Mouse (Mus musculus) retina, embryonic 14.5 days (tissue): Measurements from ENCODE around the gene Enkd1.

ENCODE experiments used
- DNase-seq: peaks from one replicate; pipeline ENCODE4 v3.0.0-alpha.2; 2015; ENCODE audit warnings: low spot score

Gene Enkd1

DNA sequence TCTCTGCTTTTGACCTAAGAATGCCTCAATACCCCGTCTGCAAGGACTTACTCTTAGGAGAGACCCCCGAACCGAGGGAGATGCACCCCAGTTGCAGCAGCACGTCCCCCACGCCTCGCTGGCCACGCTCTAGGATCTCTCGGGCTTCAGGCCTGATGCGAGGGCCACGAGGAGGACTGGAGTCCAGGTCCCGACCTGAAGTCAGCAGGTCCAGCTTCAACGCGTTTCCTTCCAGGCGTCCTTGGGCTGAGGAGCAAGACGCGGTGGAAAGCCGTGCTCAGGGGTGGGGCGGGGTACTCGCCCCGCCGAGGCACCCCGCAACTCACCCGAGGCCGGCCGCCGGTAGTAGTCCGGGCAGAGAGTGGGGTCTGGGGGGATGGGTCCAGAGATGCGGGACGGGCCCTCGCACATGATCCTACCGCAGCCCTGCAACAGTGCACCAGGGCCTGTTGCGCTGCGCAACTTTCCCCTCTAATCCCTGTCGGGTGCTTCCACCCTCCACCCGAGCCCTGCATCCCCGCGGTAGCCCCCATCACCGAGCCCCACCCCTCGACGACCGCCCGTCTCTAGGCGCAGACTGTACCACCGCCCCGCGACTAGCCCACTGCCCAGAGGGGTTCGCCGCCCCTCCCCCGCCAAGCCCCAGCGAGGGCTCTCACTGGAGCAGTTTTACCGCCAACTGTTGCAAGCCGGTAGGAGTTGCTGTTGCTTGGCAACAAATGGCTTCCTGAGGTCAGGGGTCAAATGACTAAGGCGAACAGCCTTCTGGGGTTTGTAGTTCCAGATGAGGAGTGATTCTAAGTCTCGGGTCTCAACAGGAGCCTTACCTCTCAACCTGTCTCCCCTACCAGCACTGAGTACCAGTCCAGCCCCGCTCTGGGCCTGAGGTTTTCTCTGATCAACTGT is at the start of gene Enkd1, which contains the start of gene 4933405L10Rik:
Gene Enkd1, minus strand, starts transcription at position 713 of the 906 bp plus-strand sequence.
Gene 4933405L10Rik, plus strand, starts transcription at position 158 of the 906 bp plus-strand sequence.
- peak; percentile 95 for DNase-seq

DNA sequence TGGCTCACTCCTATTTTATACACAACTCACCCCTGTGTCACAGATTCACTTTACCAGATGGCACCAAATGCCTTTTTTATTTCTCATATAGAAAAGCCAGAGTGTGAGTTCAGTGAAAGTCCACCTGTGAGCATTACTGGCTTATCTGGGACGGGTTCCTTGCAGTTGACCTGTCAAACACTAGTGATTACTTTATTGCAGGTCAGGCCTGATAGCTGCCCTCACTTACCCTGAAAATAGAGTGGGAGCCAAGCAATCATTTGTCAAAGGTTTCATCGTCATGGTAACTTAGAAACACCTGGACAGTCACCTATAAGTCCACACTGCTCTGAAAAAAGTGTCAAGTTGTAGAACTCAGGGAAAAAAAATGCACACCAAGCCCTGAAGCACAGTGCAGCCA is 46.7 kb upstream of the Enkd1 start:
- DNase-seq = no peak

DNA sequence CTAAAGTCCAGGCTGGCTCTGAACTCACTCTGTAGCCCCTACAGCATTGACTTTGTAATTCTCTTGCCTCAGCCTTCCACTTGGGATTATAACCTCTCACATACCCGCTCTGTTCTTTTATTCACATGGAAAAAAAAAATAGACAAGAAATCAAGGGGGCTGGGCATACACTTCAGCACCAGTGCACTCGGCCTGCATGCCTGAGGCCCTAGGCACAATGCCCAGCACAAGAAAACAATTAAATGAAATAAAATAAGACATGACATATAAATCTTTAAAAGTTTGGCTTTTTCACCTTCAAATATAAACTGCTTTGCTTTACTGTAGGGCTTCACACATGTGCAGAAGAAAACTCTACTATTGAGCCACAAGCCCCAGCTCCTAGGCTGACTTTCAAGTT is 45.9 kb upstream of the Enkd1 start:
- DNase-seq = no peak

DNA sequence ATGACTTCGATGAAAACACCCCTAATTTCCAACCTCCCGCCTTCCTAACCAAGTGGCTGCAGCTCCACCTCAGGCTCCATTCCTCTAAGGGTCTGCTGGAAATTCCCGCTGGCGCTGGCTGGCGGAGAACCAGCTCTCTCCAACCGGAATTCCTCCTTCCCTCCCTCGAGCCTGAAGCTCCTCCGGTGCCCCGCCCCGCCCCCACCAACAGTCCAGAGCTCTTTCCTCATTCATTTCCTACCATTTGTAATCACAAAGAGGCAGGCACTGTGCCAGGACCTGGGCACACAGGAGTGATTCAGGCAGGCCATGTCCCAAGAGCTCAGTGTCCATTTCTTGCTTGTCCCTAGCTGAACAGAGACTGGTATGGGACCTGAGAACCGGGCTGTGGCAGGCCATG is 42.6 kb upstream of the Enkd1 start:
- DNase-seq = peak; percentile 13

DNA sequence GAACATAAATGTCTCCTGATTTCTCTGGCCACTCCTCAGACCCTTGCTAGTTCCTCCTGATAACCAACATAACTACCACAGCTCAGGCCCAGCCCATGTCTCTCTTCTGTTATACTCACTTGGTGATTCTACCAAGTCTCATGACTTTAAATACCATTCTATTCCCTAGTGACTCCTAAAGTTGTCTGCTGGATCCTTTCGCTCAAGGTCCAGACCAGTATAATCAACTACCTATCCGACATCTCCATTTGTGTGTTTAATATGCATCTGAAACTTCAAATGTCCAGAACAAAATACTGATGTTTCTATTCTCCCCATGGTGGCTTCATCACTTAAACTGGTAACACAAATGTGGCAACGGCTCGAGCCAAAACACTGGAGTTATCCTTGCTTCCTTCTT is 35.3 kb upstream of the Enkd1 start:
- DNase-seq = peak; percentile 15

DNA sequence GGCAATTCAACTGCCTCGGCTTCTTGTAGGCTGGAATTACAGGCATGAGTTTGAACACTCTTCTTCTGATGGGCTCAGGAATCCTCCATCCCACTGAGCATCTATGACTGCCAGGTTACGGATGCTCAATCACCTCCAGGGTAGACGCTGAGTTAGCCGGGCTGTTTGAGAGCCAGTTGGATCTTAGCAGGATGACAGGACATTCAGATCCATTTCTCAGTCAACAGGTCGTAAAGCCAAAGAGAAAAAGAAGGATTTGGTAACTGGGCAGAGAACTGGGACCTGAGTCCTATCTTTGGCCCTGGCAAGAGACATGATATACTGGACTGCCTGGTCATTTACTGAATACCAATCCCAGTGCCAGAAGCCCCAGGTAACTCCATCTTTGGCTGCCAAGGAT is 31.2 kb upstream of the Enkd1 start:
- DNase-seq = no peak

DNA sequence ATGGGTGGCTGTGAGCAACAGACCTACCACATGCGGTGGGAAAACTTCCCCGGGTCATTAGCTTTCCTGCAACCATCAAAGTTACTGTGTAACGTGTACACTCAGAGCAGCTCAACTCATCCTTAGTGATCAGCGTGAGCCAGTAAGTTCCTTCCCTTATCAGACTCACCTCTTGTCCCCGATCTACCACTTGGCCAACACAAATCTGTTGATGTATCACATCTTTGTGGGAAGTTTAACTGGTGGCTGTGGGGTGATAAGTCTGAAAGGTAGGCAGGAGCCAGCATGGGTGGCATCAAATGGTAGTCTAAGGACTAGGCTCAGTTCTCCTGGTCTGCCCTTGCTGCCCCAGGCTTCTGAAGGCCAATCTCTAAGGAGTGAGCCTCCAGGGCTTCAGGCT is 24.2 kb upstream of the Enkd1 start:
- DNase-seq = no peak

DNA sequence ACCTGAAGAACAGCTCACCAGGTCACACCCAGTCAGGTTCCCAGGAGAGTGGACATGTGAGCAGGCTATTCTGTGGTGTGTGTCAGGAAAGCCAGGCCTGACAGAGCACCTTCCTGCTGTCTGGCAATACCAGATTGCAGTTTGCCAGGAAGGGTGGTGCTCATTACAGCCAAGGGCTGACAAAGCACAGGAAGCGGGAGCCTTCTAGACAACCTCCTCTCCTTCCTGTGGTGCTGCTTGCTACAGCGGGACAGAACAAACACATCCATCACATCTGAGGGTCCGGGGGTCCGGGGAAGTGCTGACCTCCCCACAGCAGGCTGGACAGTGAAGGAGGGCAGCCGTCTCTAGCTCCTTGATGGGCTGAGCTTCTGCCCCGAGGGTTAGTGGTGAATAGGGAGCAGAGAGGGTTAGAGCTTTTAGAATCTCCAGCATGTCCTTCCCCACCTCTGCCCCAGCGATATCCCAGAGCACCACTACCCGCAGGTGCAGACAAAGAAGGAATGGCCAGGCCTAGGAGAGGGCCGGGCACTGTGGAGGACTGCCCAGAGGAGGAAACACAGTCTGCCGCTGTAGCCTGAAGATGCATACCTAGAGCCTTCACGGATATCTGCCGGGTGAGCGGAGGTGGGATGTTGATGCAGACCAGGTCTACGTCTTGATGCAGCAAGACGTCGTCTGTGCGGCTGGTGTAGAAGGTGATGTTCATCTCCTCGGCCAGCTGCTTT is 19.6 kb upstream of the Enkd1 start:
- no peak for DNase-seq

DNA sequence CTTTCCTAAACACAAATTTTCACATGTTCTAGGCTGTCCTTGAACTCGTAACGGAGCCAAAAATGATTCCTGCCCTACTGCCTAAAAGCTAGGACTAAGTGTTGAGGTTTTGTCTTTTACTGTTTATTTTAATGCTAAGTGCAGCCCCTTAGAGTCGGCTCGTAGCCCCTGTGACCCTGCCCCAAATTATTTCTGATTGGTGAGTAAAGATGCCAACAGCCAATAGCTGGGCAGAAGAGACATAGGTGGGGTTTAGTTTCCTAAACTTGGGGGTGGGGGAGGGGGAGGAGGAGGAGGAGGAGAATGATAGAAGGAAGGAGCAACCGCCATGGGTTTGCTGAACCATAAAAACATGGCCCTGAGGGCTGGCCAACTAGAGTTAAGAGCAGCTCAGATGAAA is 17.7 kb upstream of the Enkd1 start:
- DNase-seq = no peak

DNA sequence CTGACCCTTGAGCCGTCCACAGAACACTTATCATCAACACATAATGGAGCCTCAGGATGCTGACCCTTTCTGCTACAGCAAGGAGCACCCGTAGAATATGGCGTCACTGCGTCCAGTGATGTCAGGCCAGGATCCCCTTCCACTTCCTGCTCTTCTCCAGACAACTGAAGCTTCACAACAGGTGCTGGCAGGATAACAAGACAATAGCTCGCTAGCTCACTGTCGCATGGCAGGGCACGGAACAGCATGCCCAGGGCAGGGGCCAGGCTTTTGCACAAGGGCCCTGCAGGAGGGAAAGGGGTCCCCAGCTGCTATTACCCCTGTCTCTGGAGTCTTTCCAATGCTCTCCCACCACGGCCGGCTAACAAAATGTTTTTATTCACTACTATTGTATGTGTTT is 14.9 kb upstream of the Enkd1 start:
- no peak for DNase-seq

DNA sequence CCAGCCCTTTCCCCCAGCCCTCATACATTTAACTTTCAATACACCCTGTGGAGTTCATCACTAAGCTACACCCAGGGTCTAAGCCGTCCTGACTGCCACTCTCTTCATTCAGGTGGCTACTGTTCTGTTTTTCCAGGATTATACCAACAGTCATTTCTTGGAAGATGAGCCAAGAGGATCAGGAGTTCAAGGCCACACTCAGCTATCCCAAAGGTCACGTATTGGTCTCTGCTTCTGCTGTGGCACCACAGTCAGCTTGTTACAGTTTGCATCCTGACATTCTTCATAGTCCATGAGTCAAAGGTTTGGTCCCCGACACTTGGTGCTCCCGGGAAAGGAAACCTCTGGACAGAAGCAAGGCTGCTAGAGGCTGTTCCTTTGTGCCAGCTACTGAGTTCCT is 11.6 kb upstream of the Enkd1 start:
- no peak for DNase-seq

DNA sequence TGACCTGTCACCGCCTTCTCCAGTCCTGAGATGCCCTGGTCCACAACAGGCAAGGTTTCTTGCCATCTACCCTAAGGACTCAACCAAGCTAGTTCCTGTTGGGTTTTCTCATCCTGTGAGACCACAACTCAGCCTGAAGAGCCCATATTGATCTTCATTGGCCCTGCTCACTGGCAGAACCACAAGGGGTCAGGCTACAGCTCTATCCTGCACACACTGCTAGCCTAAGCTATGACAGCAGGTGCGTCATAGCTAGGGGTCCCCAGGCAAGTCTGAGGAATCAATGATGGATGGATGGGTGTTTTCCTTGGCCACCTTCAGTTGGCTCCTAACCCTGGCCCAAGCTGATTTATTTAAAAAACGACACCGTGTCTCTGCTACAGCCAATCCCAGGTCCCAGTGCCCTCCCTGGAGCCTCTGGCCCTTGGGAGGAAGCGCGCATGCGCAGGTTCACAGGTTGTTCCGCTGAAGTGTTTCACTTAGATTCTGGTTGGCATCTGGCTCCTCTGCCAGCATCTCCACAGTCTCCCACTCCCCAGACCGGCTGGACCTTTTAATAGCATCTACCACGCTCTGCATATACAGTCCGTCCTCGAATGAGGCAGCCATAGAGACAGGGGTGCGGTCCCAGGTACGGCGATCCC is 8.4 kb upstream of the Enkd1 start:
- no peak for DNase-seq

DNA sequence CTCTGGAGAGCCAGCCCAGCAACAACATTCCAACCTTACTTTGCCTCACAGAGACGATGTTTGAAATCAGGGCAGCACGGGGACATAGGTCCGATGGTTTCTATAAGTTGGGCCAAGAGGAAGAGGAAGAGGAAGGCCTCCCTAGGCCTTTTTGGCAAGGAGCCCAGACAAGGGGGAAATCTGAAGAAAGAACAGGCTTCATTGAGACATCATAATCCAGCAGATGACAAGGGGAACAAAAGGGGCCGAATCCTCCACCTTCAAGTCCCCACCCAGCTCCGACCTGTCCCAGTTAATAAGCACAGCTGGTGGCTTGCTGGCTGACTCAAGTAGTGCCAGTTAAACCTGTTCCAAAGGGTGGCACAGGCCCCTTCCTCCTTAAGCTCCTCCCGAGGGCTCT is 7.0 kb upstream of the Enkd1 start:
- no peak for DNase-seq

DNA sequence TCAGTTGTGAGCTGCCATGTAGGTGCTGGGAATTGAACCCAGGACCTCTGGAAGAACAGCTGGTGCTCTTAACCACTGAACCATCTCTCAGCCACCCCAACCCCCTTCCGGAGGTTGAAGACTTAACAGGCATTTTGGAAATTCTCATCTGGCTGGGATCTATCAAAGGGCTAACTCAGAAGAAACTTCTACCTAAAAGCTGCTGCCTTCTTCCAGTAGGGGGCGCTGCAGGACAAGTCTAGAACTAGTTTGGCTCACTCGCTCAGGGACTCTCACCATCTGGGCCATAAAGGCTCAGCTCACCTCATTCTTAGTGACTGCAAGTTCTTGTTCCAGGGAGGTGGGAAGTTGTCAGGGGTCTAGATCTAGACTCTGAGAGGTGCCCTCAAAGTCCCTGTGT is 6.1 kb upstream of the Enkd1 start:
- peak; percentile 96 for DNase-seq

DNA sequence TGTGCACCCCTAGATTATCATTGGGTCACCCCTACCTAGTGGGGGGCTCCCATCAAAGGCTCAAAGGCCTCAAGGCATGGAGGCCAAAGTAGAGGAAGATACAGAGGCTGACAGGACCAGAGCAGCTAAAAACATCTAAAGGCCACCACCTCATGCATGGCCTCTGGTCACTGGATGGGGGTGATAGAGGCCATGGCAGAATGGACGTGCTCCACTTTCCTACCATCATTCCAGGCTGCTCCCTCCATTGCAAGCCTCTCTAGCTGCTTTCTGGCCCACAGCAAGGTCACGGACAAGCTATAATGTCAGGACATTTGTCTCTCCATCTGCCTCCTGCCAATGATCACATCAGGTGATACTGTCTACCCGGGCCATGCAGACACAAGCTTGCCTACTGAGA is 4.3 kb upstream of the Enkd1 start:
- DNase-seq = no peak

DNA sequence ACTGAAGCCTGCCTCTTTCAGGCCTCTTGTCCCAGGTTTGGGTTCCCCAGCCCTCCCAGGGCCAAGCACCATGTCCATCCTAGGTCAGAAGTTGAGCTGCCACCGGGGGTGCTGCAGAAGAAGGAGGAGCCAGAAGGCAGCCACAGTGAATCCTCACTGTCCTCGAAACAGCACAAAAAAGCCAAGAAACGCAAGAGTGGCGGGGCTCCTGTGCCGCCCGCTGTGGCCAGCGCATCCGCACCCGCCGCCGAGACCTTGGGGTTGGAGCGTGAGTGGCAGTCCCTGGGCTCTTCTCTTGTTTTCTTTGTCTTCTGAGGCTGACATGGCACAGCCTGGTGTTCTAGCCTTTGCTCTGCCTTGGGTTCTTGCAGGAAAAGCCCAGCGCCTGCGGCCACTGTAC is 1.3 kb upstream of the Enkd1 start:
- no peak for DNase-seq

DNA sequence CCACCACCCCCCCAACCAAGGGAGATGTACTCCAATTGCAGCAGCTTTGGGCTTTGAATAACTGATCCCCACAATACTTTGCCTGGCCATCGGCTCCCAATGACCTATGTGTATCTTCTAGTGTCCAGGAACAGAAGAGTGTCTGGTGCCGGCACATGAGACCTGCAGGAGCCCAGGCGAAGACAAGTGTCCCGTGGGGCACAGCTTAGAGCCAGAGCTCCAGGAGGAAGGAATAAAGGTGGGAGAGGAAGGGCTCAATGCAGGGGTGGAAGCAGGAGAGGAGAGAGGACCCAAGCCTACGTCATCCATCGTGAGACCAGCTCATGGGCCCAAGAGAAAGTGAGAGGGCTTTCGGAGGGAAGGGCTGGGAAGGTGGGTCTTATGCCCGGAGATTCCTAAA is 665 bp upstream of the Enkd1 start:
- no peak for DNase-seq

DNA sequence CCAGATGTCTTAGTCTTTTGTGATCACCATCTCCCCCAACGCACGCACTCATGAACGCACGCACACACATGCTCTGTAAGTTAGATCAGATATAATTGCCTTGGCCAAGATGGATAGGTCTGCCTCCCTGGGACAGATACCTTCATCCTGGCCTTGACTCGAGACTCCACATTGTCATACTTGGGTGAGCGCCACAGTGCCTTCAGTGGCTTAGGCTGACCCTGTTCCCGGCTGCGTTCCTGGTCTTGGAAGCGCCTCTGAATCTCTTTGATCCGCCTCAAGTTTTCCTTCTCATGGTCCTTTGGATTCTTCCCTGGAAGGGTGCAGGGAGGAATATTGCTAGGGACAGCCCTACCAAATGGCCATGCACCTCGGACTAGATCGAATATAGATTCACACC is 1.6 kb downstream of the Enkd1 start:
- no peak for DNase-seq

DNA sequence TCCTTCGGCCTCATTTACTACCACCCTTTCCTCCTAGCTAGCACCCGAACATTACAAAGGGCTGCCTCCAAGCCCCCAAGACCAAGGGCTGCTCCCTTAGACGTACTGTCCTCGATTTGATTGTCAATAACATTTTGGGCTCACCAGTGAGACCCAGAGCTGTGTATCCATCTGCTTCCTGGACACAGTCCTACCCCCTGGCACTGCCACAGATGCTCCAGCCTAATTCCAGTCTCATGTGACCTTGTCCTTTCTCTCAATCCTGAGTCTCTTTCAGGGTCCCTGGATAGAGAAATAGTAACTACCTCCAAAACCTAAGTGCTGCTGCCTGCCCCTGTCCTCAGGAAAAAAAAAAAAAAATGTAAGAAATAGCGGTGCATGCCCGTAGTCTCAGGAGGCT is 3.1 kb downstream of the Enkd1 start:
- no peak for DNase-seq

DNA sequence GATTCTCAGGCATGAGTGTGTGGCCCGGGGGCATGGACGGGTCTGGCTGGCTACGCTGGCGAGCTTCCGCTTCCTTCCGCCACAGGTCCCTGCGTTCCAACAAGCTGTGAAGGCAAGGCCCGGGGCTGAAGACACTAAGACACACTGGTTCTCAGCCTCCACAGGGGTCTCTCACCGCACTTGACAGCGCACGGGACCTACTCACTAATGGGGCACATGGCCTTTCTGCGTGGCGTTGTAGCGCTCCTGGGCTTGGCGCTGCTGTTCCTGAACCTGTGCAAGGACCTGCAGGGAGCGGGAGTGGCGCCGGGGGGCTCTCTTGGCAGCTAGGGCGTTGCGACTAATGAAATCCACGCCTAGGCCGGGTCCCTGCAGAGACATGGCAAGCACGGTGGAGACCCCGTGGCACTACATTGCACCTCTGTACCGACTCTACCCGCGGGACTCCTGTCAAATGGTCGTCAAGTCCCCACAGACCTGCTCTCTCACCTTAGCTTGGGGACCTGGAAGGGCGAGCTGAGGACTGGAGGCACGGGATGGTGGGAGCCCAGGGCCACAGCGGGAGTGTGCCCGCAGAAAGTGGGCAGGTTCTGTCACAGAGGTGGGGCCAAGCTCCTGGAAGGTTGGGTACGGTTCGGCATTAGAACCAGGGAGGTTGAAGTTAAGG is 3.7 kb downstream of the Enkd1 start:
- DNase-seq = no peak

DNA sequence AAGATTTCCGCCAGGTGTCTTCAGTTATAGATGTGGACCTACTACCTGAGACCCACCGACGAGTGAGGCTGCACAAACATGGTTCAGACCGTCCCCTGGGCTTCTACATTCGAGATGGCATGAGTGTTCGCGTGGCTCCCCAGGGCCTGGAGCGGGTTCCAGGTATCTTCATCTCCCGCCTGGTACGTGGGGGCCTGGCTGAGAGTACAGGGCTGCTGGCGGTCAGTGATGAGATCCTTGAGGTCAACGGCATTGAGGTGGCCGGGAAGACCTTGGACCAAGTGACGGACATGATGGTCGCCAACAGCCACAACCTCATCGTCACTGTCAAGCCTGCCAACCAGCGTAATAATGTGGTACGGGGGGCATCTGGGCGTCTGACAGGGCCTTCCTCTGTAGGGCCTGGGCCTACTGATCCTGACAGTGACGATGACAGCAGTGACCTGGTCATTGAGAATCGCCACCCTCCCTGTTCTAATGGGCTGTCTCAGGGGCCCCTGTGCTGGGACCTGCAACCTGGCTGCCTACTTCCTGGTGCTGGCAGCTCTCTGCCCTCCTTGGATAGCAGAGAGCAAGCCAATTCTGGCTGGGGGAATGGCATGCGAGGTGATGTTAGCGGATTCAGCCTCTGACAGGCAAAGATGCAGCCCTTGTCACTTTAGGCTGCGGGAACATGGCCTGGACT is 5.1 kb downstream of the Enkd1 start:
- no peak for DNase-seq

DNA sequence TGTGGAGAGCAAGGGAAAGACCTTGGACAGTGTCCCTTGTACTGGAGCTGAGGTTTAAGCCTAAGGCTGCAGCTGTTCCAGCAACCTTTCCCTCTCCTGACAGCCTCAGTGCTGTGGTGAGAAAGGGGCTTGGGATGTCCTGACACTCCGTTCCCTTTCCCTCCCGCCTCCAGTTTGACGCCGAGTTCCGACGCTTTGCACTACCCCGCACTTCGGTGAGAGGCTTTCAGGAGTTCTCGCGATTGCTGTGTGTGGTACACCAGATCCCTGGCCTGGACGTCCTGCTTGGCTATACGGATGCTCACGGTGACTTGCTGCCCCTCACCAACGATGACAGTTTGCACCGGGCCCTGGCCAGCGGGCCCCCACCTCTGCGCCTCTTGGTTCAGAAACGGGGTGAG is 6.0 kb downstream of the Enkd1 start:
- DNase-seq = no peak
